Mouse (Mus musculus) liver, embryonic 14.5 days (tissue): ENCODE measurements around the gene Ptprt. TPM values are rescaled to one million over a fixed set of nuclear protein-coding genes. Genes with fewer than 3 reads are reported as not detected.

Experiments used
- ATAC-seq: fragments of 200-750 bp; cut with Nextera tagmentation; 2 replicates; pipeline ENCODE4 v1.8.0; 2017; ENCODE audit warnings: moderate number of reproducible peaks, mild to moderate bottlenecking, moderate library complexity; ENCODE audit not compliant: insufficient read depth
- DNase-seq, 3 experiments: peaks; one replicate each; pipeline ENCODE4 v3.0.0-alpha.2; 2012 to 2013; ENCODE audit warnings: low read depth in 3 of 3, low spot score in 3 of 3
- H3K27ac ChIP-seq: fragments of 300-500 bp; sonication (generic); 2 replicates; pipeline ENCODE4 v1.5.1; 2014; ENCODE audit warnings: moderate library complexity, mild to moderate bottlenecking, control low read depth, inconsistent platforms
- H3K27me3 ChIP-seq: fragments of 300-500 bp; sonication (generic); 2 replicates; pipeline ENCODE4 v1.6.1; 2014; ENCODE audit warnings: mild to moderate bottlenecking, low read length, moderate library complexity; ENCODE audit not compliant: control insufficient read depth, insufficient read depth
- H3K36me3 ChIP-seq: fragments of 300-500 bp; sonication (generic); replicated peaks from 2 replicates; pipeline ENCODE4 v1.6.1; 2014; ENCODE audit warnings: low read depth; ENCODE audit not compliant: control insufficient read depth, insufficient read depth
- H3K4me1 ChIP-seq, 2 experiments: fragments of 200-500 bp in 1 of 2; fragments of 300-500 bp in 1 of 2; sonication (generic) in 1 of 2; replicated peaks; 2 replicates each; pipeline ENCODE4 v1.6.1; 2012 to 2014; ENCODE audit warnings: antibody characterized with exemption in 1 of 2, inconsistent platforms in 1 of 2, low read length in 1 of 2; ENCODE audit not compliant: control insufficient read depth in 2 of 2, insufficient read depth in 2 of 2
- H3K4me2 ChIP-seq: fragments of 300-500 bp; sonication (generic); 2 replicates; pipeline ENCODE4 v1.6.1; 2014; ENCODE audit warnings: low read depth, mild to moderate bottlenecking, control low read depth, moderate library complexity
- H3K4me3 ChIP-seq, 2 experiments: fragments of 200-500 bp in 1 of 2; fragments of 300-500 bp in 1 of 2; sonication (generic) in 1 of 2; 2 replicates each; pipeline ENCODE4 v1.5.1; 2012 to 2014; ENCODE audit warnings: low read depth in 2 of 2, low read length in 2 of 2, mild to moderate bottlenecking in 2 of 2, control low read depth in 1 of 2, inconsistent platforms in 1 of 2, moderate library complexity in 1 of 2; ENCODE audit not compliant: insufficient read depth in 1 of 2
- H3K9ac ChIP-seq: fragments of 300-500 bp; sonication (generic); replicated peaks from 2 replicates; pipeline ENCODE4 v1.6.1; 2014; ENCODE audit warnings: mild to moderate bottlenecking, control low read depth, moderate library complexity
- H3K9me3 ChIP-seq: fragments of 300-500 bp; sonication (generic); 2 replicates; pipeline ENCODE4 v1.6.1; 2016; ENCODE audit warnings: low read length, mixed read lengths; ENCODE audit not compliant: control insufficient read depth
- CTCF ChIP-seq: IDR thresholded peaks from 2 replicates; pipeline ENCODE4 v1.5.1; 2016; ENCODE audit warnings: antibody characterized with exemption, low read depth, control low read depth
- EP300 ChIP-seq: IDR thresholded peaks from 2 replicates; pipeline ENCODE4 v1.6.1; 2016; ENCODE audit warnings: antibody characterized with exemption, low read depth
- WGBS: fragments of 180-500 bp; shearing (Covaris S2); extraction: QIAGEN DNeasy Blood & Tissue Kit; methylation state at CpG from one replicate; pipeline ENCODE4 v1.1.7; 2014; ENCODE audit not compliant: insufficient replicate concordance; 5-methylcytosine and 5-hydroxymethylcytosine counted together
- polyA plus RNA-seq, 2 experiments: library from polyadenylated mRNA; depleted of rRNA in 1 of 2; stranded (reverse) in 1 of 2; unstranded in 1 of 2; fragments of >200 nt; fragmentation: Nextera tagmentation in 1 of 2; extraction: Ambion mirVana in 1 of 2; gene quantifications; 2 replicates each; pipeline versions ENCODE4 v1.2.1 to v1.2.3; 2012 to 2014

Gene Ptprt
- polyA plus RNA-seq, 2 experiments, result 0.07 TPM; not detected in 1

DNA sequence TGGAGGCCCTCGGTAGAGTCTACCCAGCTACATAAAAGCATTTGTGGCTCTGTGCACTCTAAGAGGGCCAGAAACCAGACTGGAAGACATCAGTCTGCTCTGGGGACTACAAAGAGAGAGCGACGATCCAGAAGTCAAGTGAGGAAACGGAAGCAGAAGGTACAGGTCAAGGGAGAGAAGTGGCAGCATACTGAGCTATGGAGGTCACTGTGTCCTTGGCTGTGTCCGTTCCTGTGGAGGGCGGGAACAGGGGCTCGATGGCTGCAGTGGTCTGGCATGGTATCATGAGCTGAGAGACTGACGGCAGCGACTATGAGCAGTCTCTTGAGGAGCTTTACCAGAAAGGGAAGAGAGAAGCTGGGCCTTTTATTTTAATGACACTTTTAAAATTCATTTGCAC lies 331.5 kb downstream of the Ptprt start:
- WGBS, result 67% methylated on average over 9 of the region's 9 CpGs
- no peak for DNase-seq
- ATAC-seq, result no peak
- Histone ChIP-seq H3K9me3 (no peaks in the 10 kb centered on the region), H3K27ac (no peak overlapping the region), H3K4me1 (no peaks in the 10 kb centered on the region), H3K4me3 (no peak overlapping the region), H3K36me3 (no peaks in the 10 kb centered on the region), H3K27me3 (no peaks in the 10 kb centered on the region), H3K4me2 (no peak overlapping the region), H3K9ac (no peak overlapping the region)
- TF ChIP-seq EP300, result no peak
- no peak for TF ChIP-seq CTCF

DNA sequence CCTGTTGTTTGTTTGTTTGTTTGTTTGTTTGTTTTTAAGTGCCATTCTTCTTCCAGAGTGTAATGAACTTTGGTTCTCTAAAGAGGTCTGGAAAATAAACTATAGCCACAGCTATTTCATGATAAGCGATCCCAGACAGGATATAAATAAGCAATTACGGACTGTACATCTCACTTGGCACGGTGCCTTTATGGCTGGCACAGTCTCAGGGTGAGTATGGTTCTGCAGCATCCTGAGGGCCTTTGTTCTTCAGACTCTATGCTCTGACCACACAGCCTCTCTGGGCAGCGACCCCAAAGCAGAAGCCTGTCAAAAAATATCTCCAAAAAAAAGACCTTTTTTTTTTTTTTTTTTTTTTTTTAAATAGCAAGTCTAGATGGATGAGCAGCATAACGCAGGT lies 338.5 kb downstream of the Ptprt start:
- no peak overlapping the region for H3K27ac ChIP-seq
- H3K9ac ChIP-seq, result no peak overlapping the region
- no peaks in the 10 kb centered on the region for H3K27me3 ChIP-seq
- no peaks in the 10 kb centered on the region; the same call in 1 of the 2 replicates for H3K9me3 ChIP-seq
- 59% methylated on average over 5 of the region's 5 CpGs for WGBS
- H3K4me2 ChIP-seq, result no peak overlapping the region
- no peak for DNase-seq
- ATAC-seq, result no peak
- TF ChIP-seq CTCF (no peak), EP300 (no peak)
- no peak overlapping the region for H3K4me3 ChIP-seq
- no peaks in the 10 kb centered on the region for H3K36me3 ChIP-seq
- H3K4me1 ChIP-seq, result no peaks in the 10 kb centered on the region

DNA sequence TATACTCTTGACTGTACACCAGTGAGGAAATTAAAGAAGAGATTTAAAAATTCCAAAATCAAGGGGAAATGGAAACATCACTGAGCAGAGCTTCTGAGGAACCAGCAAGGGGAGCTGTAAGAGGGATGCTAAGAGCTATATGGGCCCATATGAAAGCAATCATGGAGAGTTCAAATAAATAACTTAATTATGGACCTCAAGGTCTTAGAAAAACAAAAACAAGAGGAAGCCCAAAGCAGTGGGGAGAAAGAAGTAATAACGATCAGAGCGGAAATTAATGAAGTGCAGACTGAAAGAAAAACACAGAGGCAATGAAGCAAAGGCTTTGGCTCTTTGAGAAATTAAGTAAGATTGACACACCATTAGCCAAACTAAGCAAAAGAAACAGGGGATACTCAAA lies 353.0 kb downstream of the Ptprt start:
- DNase-seq (no peak), ATAC-seq (no peak)
- Histone ChIP-seq H3K27me3 (no peaks in the 10 kb centered on the region), H3K4me3 (no peak overlapping the region), H3K9ac (no peak overlapping the region), H3K36me3 (no peaks in the 10 kb centered on the region), H3K4me2 (no peak overlapping the region), H3K27ac (no peak overlapping the region), H3K4me1 (no peaks in the 10 kb centered on the region), H3K9me3 (no peaks in the 10 kb centered on the region)
- 75% methylated on average over 2 of the region's 2 CpGs for WGBS
- TF ChIP-seq EP300, result no peak
- TF ChIP-seq CTCF, result no peak

DNA sequence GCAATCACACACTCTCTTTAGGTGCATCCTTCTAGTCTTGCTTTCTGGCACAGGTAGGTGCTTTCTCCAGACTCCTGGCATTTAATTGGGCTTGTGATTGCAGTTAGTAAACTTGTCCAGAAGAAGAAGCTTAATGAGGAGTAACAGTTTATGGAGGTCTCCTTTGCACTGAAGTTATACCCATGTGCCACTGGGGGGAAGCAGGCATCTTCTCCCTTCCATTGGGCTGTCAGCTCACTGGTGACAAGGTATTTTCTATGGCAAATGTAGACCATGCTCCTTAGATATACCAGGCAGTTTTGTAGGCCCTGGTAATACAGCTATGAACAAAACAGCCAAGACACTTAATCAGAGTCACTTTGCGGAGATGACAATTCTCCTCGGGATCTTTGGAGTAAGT lies 366.9 kb downstream of the Ptprt start:
- Histone ChIP-seq H3K36me3 (no peaks in the 10 kb centered on the region), H3K9me3 (no peaks in the 10 kb centered on the region; the same call in 1 of the 2 replicates), H3K27ac (no peak overlapping the region), H3K4me2 (no peak overlapping the region), H3K4me1 (no peaks in the 10 kb centered on the region), H3K4me3 (no peak overlapping the region), H3K27me3 (no peaks in the 10 kb centered on the region), H3K9ac (no peak overlapping the region)
- ATAC-seq (no peak), DNase-seq (no peak)
- TF ChIP-seq CTCF (no peak), EP300 (no peak)
- 61% methylated on average over 2 of the region's 2 CpGs for WGBS

DNA sequence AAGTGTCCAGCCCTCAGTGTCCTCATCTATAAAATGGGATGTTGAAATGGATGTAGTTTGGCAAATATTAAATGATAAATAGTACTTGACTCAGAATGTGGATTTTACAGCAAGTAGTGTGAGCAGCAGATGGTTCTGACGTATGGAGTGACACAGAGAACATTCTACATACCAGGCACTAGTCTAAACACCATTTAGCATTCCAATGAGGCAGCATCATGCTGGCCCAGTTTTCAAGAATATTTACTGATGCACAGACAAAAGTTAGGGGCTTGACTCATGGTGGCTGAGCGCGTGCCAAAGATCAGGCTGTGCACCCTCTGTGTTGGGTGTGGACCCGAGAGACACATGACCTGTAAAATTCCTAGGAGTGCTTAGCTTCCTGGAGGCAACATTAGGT lies 378.3 kb downstream of the Ptprt start:
- 55% methylated on average over 4 of the region's 4 CpGs for WGBS
- no peaks in the 10 kb centered on the region for H3K9me3 ChIP-seq
- DNase-seq, result no peak
- H3K36me3 ChIP-seq, result no peaks in the 10 kb centered on the region
- H3K4me3 ChIP-seq, result no peak overlapping the region
- no peaks in the 10 kb centered on the region for H3K4me1 ChIP-seq
- ATAC-seq, result no peak
- no peaks in the 10 kb centered on the region for H3K27me3 ChIP-seq
- no peak overlapping the region for H3K4me2 ChIP-seq
- no peak overlapping the region for H3K27ac ChIP-seq
- H3K9ac ChIP-seq, result no peak overlapping the region
- TF ChIP-seq EP300, result no peak
- no peak for TF ChIP-seq CTCF

DNA sequence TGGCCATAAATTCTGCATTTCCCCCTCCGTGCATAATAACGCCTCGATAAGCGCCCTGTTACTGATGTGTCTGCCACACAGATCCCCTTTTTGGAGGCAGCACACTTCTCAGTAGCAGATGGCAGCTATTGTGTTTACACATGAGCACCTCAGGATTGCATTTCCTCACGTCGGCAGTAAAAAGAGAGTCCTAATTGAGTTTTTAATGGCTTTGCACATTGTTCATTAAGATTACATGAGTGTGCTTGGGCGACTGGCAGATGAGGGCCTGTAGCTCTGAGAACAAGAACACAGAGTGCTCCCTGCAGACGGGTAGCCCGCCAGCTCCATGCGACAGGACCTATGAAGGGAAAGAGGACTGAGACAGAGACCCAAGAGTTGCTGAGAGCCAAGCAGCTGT lies 378.8 kb downstream of the Ptprt start:
- 67% methylated on average over 10 of the region's 10 CpGs for WGBS
- no peak for TF ChIP-seq EP300
- no peak for TF ChIP-seq CTCF
- DNase-seq (no peak), ATAC-seq (no peak)
- Histone ChIP-seq H3K27ac (no peak overlapping the region), H3K4me3 (no peak overlapping the region), H3K4me1 (no peaks in the 10 kb centered on the region), H3K9me3 (no peaks in the 10 kb centered on the region), H3K27me3 (no peaks in the 10 kb centered on the region), H3K4me2 (no peak overlapping the region), H3K36me3 (no peaks in the 10 kb centered on the region), H3K9ac (no peak overlapping the region)
